Mouse (Mus musculus) lung, postnatal 0 days (tissue): ENCODE measurements around the gene Nbas. TPM values are rescaled to one million over a fixed set of nuclear protein-coding genes. Genes with fewer than 3 reads are reported as not detected.
A peak's percentile ranks its signal among the peaks of the same experiment; 100 is the strongest.

ENCODE experiments used
- ATAC-seq: fragments of 200-750 bp; cut with Nextera tagmentation; 2 replicates; pipeline ENCODE4 v1.8.0; 2017; ENCODE audit warnings: moderate library complexity
- DNase-seq: peaks from one replicate; pipeline ENCODE4 v3.0.0-alpha.2; 2016; ENCODE audit warnings: low spot score
- H3K27ac ChIP-seq: fragments of 300-500 bp; sonication (generic); 2 replicates; pipeline ENCODE4 v1.5.1; 2014; ENCODE audit warnings: antibody characterized with exemption, mild to moderate bottlenecking, low read length, mixed read lengths
- H3K27me3 ChIP-seq: fragments of 300-500 bp; sonication (generic); replicated peaks from 2 replicates; pipeline ENCODE4 v1.6.1; 2014; ENCODE audit warnings: low read length, mixed read lengths; ENCODE audit not compliant: insufficient read depth
- H3K36me3 ChIP-seq: fragments of 300-500 bp; sonication (generic); 2 replicates; pipeline ENCODE4 v1.6.1; 2014; ENCODE audit warnings: low read length, mixed read lengths; ENCODE audit not compliant: insufficient read depth
- H3K4me1 ChIP-seq: fragments of 300-500 bp; sonication (generic); 2 replicates; pipeline ENCODE4 v1.6.1; 2014; ENCODE audit warnings: antibody characterized with exemption, low read depth, low read length, mixed read lengths; ENCODE audit not compliant: insufficient read depth
- H3K4me2 ChIP-seq: fragments of 300-500 bp; sonication (generic); replicated peaks from 2 replicates; pipeline ENCODE4 v1.6.1; 2014; ENCODE audit warnings: low read depth, mild to moderate bottlenecking, low read length, moderate library complexity, mixed read lengths
- H3K4me3 ChIP-seq: fragments of 300-500 bp; sonication (generic); 2 replicates; pipeline ENCODE4 v1.5.1; 2014; ENCODE audit warnings: low read depth, low read length
- H3K9ac ChIP-seq: fragments of 300-500 bp; sonication (generic); replicated peaks from 2 replicates; pipeline ENCODE4 v1.6.1; 2014; ENCODE audit warnings: low read depth, mild to moderate bottlenecking
- H3K9me3 ChIP-seq: fragments of 300-500 bp; sonication (generic); 2 replicates; pipeline ENCODE4 v1.6.1; 2016; ENCODE audit warnings: low read length, mixed read lengths
- CTCF ChIP-seq: IDR thresholded peaks from 2 replicates; pipeline ENCODE4 v1.5.1; 2016; ENCODE audit warnings: antibody characterized with exemption, mild to moderate bottlenecking
- EP300 ChIP-seq: IDR thresholded peaks from 2 replicates; pipeline ENCODE4 v1.6.1; 2016; ENCODE audit warnings: antibody characterized with exemption, mild to moderate bottlenecking, control low read depth
- WGBS: fragments of 180-500 bp; shearing (Covaris S2); extraction: QIAGEN DNeasy Blood & Tissue Kit; methylation state at CpG from one replicate; pipeline ENCODE4 v1.1.7; 2014; 5-methylcytosine and 5-hydroxymethylcytosine counted together
- polyA plus RNA-seq: library from polyadenylated mRNA; unstranded; fragments of >200 nt; fragmentation: Nextera tagmentation; extraction: Ambion mirVana; gene quantifications from 2 replicates; pipeline ENCODE4 v1.2.1, GENCODE M21; 2015

Nbas gene
- polyA plus RNA-seq, 1 experiment from 2014 or later: 5.4 TPM

- Histone ChIP-seq H3K27me3 (no peaks in the 10 kb centered on the region), H3K27ac (no peak overlapping the region), H3K4me1 (no peaks in the 10 kb centered on the region), H3K36me3 (peaks cover 6% of the 10 kb centered on the region), H3K9ac (no peak overlapping the region), H3K4me2 (no peak overlapping the region), H3K9me3 (no peaks in the 10 kb centered on the region), H3K4me3 (no peak overlapping the region)
- DNase-seq: no peak
- 67% methylated on average over 3 of the region's 3 CpGs for WGBS
- TF ChIP-seq EP300 (no peak), CTCF (no peak)
- ATAC-seq: no peak
Observed at GRCm38 (mm10) chr12:13314384-13314783, 45.5 kb downstream of the Nbas start.

- 88% methylated on average over 1 of the region's 1 CpGs for WGBS
- no peak overlapping the region for H3K9ac ChIP-seq
- no peaks in the 10 kb centered on the region for H3K27me3 ChIP-seq
- no peaks in the 10 kb centered on the region for H3K4me1 ChIP-seq
- no peaks in the 10 kb centered on the region for H3K9me3 ChIP-seq
- no peak overlapping the region for H3K4me3 ChIP-seq
- no peak for DNase-seq
- ATAC-seq: no peak
- H3K4me2 ChIP-seq: no peak overlapping the region
- no peak for TF ChIP-seq EP300
- no peak for TF ChIP-seq CTCF
- no peak overlapping the region for H3K27ac ChIP-seq
- peaks cover 2% of the 10 kb centered on the region for H3K36me3 ChIP-seq
Observed at GRCm38 (mm10) chr12:13315081-13315480, 46.1 kb downstream of the Nbas start.

- Histone ChIP-seq H3K4me1 (no peaks in the 10 kb centered on the region), H3K9me3 (no peaks in the 10 kb centered on the region), H3K4me2 (no peak overlapping the region), H3K27ac (no peak overlapping the region), H3K27me3 (no peaks in the 10 kb centered on the region), H3K9ac (no peak overlapping the region), H3K4me3 (no peak overlapping the region), H3K36me3 (no peaks in the 10 kb centered on the region)
- ATAC-seq (peak; percentile 94), DNase-seq (peak; percentile 78)
- WGBS: 46% methylated on average over 5 of the region's 5 CpGs
- TF ChIP-seq EP300: peak; percentile 72
- no peak for TF ChIP-seq CTCF
Observed at GRCm38 (mm10) chr12:13342535-13342934, 73.6 kb downstream of the Nbas start.

- TF ChIP-seq EP300 (no peak), CTCF (no peak)
- H3K27me3 ChIP-seq: no peaks in the 10 kb centered on the region
- DNase-seq: no peak
- H3K27ac ChIP-seq: no peak overlapping the region
- no peaks in the 10 kb centered on the region for H3K9me3 ChIP-seq
- no peak overlapping the region for H3K4me2 ChIP-seq
- no peak overlapping the region for H3K4me3 ChIP-seq
- peaks cover 3% of the 10 kb centered on the region; the same call in 1 of the 2 replicates for H3K4me1 ChIP-seq
- no peaks in the 10 kb centered on the region for H3K36me3 ChIP-seq
- H3K9ac ChIP-seq: no peak overlapping the region
- 82% methylated on average over 10 of the region's 10 CpGs for WGBS
- ATAC-seq: no peak
Observed at GRCm38 (mm10) chr12:13356201-13356600, 87.3 kb downstream of the Nbas start.

GRCm38 (mm10) chr12:13356769-13357168 is 87.8 kb downstream of the Nbas start:
- 85% methylated on average over 7 of the region's 7 CpGs for WGBS
- peaks cover 3% of the 10 kb centered on the region; the same call in 1 of the 2 replicates for H3K4me1 ChIP-seq

GRCm38 (mm10) chr12:13357229-13357628 is 88.3 kb downstream of the Nbas start:
- DNase-seq (no peak), ATAC-seq (no peak)
- H3K27me3 ChIP-seq: no peaks in the 10 kb centered on the region
- no peaks in the 10 kb centered on the region for H3K9me3 ChIP-seq
- H3K36me3 ChIP-seq: no peaks in the 10 kb centered on the region
- 92% methylated on average over 5 of the region's 5 CpGs for WGBS
- no peak overlapping the region for H3K4me2 ChIP-seq
- TF ChIP-seq EP300: no peak
- TF ChIP-seq CTCF: no peak
- H3K9ac ChIP-seq: no peak overlapping the region
- H3K27ac ChIP-seq: no peak overlapping the region
- H3K4me3 ChIP-seq: no peak overlapping the region
- peaks cover 3% of the 10 kb centered on the region; the same call in 1 of the 2 replicates for H3K4me1 ChIP-seq

More at GRCm38 (mm10) chr12:13356769-13357168, 87.8 kb downstream of the Nbas start:
- ATAC-seq (no peak), DNase-seq (no peak)
- no peaks in the 10 kb centered on the region for H3K36me3 ChIP-seq
- no peaks in the 10 kb centered on the region for H3K9me3 ChIP-seq
- H3K27me3 ChIP-seq: no peaks in the 10 kb centered on the region
- TF ChIP-seq CTCF (no peak), EP300 (no peak)
- no peak overlapping the region for H3K27ac ChIP-seq
- no peak overlapping the region for H3K4me3 ChIP-seq
- no peak overlapping the region for H3K4me2 ChIP-seq
- H3K9ac ChIP-seq: no peak overlapping the region

- Histone ChIP-seq H3K4me2 (no peak overlapping the region), H3K27ac (no peak overlapping the region), H3K4me3 (no peak overlapping the region), H3K36me3 (no peaks in the 10 kb centered on the region), H3K9ac (no peak overlapping the region), H3K27me3 (no peaks in the 10 kb centered on the region), H3K9me3 (no peaks in the 10 kb centered on the region), H3K4me1 (peaks cover 3% of the 10 kb centered on the region; the same call in 1 of the 2 replicates)
- DNase-seq (peak; percentile 11), ATAC-seq (no peak)
- TF ChIP-seq EP300 (no peak), CTCF (no peak)
- WGBS: 63% methylated on average over 4 of the region's 4 CpGs
Observed at GRCm38 (mm10) chr12:13358849-13359248, 89.9 kb downstream of the Nbas start.
